Mouse (Mus musculus) small intestine, adult 2 months (tissue): ENCODE data around the gene Ncoa1. TPM values are rescaled to one million over a fixed set of nuclear protein-coding genes. Genes with fewer than 3 reads are reported as not detected.
"Not testable (repeated sequence)": the region's sequence is repeated elsewhere in the genome, so short reads cannot be mapped to it uniquely, and the experiment has no call there.

Source experiments
- H3K27ac ChIP-seq: fragments of 200-500 bp; 2 replicates; pipeline ENCODE4 v1.5.1; 2012; ENCODE audit warnings: low read depth, low read length, control low read depth, inconsistent platforms; ENCODE audit not compliant: insufficient read depth
- H3K27me3 ChIP-seq: fragments of 200-500 bp; 2 replicates; pipeline ENCODE4 v1.6.1; 2012; ENCODE audit warnings: mild to moderate bottlenecking, moderate library complexity, low read length, inconsistent platforms; ENCODE audit not compliant: control insufficient read depth, insufficient read depth
- H3K36me3 ChIP-seq: fragments of 200-500 bp; 2 replicates; pipeline ENCODE4 v1.6.1; 2012; ENCODE audit warnings: mild to moderate bottlenecking, low read length, control low read depth, inconsistent platforms; ENCODE audit not compliant: control insufficient read depth, insufficient read depth
- H3K4me1 ChIP-seq: fragments of 200-500 bp; 2 replicates; pipeline ENCODE4 v1.6.1; 2012; ENCODE audit warnings: low read length, inconsistent platforms, mixed read lengths; ENCODE audit not compliant: control insufficient read depth, insufficient read depth, insufficient read length
- H3K4me3 ChIP-seq: fragments of 200-500 bp; 2 replicates; pipeline ENCODE4 v1.5.1; 2012; ENCODE audit warnings: low read depth, mild to moderate bottlenecking, control low read depth, inconsistent platforms, low read length, moderate library complexity
- CTCF ChIP-seq: fragments of 200-500 bp; IDR thresholded peaks from 2 replicates; pipeline ENCODE4 v1.5.1; 2012; ENCODE audit warnings: low read depth, mild to moderate bottlenecking, control low read depth, inconsistent platforms, low read length, moderate library complexity, mixed read lengths; ENCODE audit not compliant: insufficient replicate concordance, insufficient read length; ENCODE audit errors: extremely low read depth
- POLR2A ChIP-seq: fragments of 200-500 bp; IDR thresholded peaks from 2 replicates; pipeline ENCODE4 v1.6.1; 2012; ENCODE audit warnings: low read depth, mild to moderate bottlenecking, control low read depth, inconsistent platforms, low read length, moderate library complexity
- WGBS: fragments of 180-500 bp; shearing (Covaris S2); methylation state at CpG from one replicate; pipeline ENCODE4 v1.1.7; 2018; 5-methylcytosine and 5-hydroxymethylcytosine counted together
- polyA plus RNA-seq: library from polyadenylated mRNA; depleted of rRNA; stranded (reverse); fragments of >200 nt; gene quantifications from 2 replicates; pipeline ENCODE4 v1.2.3, GENCODE M21; 2012

The Ncoa1 gene
- polyA plus RNA-seq, 1 experiment, result 17.0 TPM

- no peaks in the 10 kb centered on the region for H3K36me3 ChIP-seq
- H3K27me3 ChIP-seq, result no peaks in the 10 kb centered on the region
- TF ChIP-seq POLR2A (no peak), CTCF (no peak)
- WGBS, result 91% methylated on average over 4 of the region's 4 CpGs
- H3K4me1 ChIP-seq, result peaks cover 6% of the 10 kb centered on the region
- no peak overlapping the region for H3K4me3 ChIP-seq
- no peak overlapping the region for H3K27ac ChIP-seq
Measured at GRCm38 (mm10) chr12:4376475-4376874, 100.5 kb downstream of the Ncoa1 start.

- Histone ChIP-seq H3K36me3 (no peaks in the 10 kb centered on the region), H3K27me3 (no peaks in the 10 kb centered on the region), H3K4me1 (peaks cover 6% of the 10 kb centered on the region), H3K27ac (no peak overlapping the region), H3K4me3 (no peak overlapping the region)
- TF ChIP-seq CTCF (no peak), POLR2A (no peak)
- 85% methylated on average over 6 of the region's 6 CpGs for WGBS
Measured at GRCm38 (mm10) chr12:4374816-4375493, 102.0 kb downstream of the Ncoa1 start.

GRCm38 (mm10) chr12:4371406-4371805 lies 105.6 kb downstream of the Ncoa1 start:
- no peak overlapping the region for H3K4me3 ChIP-seq
- no peak overlapping the region for H3K27ac ChIP-seq
- no peaks in the 10 kb centered on the region for H3K27me3 ChIP-seq
- TF ChIP-seq POLR2A (no peak), CTCF (no peak)
- WGBS, result 77% methylated on average over 1 of the region's 1 CpGs
- peaks cover 2% of the 10 kb centered on the region; the same call in 1 of the 2 replicates for H3K4me1 ChIP-seq
- no peaks in the 10 kb centered on the region for H3K36me3 ChIP-seq

GRCm38 (mm10) chr12:4365951-4366350 lies 111.0 kb downstream of the Ncoa1 start:
- WGBS, result 92% methylated on average over 1 of the region's 1 CpGs
- H3K27me3 ChIP-seq, result no peaks in the 10 kb centered on the region
- no peak overlapping the region for H3K4me3 ChIP-seq
- H3K36me3 ChIP-seq, result no peaks in the 10 kb centered on the region
- no peaks in the 10 kb centered on the region for H3K4me1 ChIP-seq
- no peak for TF ChIP-seq CTCF
- TF ChIP-seq POLR2A, result no peak
- H3K27ac ChIP-seq, result no peak overlapping the region

GRCm38 (mm10) chr12:4359475-4359874 lies 117.5 kb downstream of the Ncoa1 start:
- TF ChIP-seq POLR2A, result no peak
- TF ChIP-seq CTCF, result no peak
- no peak overlapping the region for H3K4me3 ChIP-seq
- H3K4me1 ChIP-seq, result no peaks in the 10 kb centered on the region
- no peaks in the 10 kb centered on the region for H3K36me3 ChIP-seq
- WGBS, result 78% methylated on average over 1 of the region's 1 CpGs
- H3K27me3 ChIP-seq, result no peaks in the 10 kb centered on the region
- H3K27ac ChIP-seq, result no peak overlapping the region

- 99% methylated on average over 2 of the region's 2 CpGs for WGBS
- not testable (repeated sequence) for H3K27ac ChIP-seq, H3K27me3 ChIP-seq, H3K36me3 ChIP-seq, H3K4me1 ChIP-seq, H3K4me3 ChIP-seq
Measured at GRCm38 (mm10) chr12:4358653-4359052, 118.3 kb downstream of the Ncoa1 start.

GRCm38 (mm10) chr12:4358100-4358499 lies 118.9 kb downstream of the Ncoa1 start:
- no peaks in the 10 kb centered on the region for H3K27me3 ChIP-seq
- TF ChIP-seq CTCF, result no peak
- no peak for TF ChIP-seq POLR2A
- H3K4me1 ChIP-seq, result no peaks in the 10 kb centered on the region
- no peaks in the 10 kb centered on the region; the same call in 1 of the 2 replicates for H3K36me3 ChIP-seq
- H3K4me3 ChIP-seq, result no peak overlapping the region
- WGBS, result 96% methylated on average over 4 of the region's 4 CpGs
- H3K27ac ChIP-seq, result no peak overlapping the region
